Comparison of ENCODE assay signal across 24 mouse cellular contexts in genomic region chr13:4385541-4385940, GRCm38 (mm10). TPM values are rescaled to one million over a fixed set of nuclear protein-coding genes. Genes with fewer than 3 reads are reported as not detected.
A peak's percentile ranks its signal among the peaks of the same experiment; 100 is the strongest.
DNase-seq lines count a peak whose midpoint lies in the region; ATAC-seq and TF ChIP-seq lines count a peak whose summit lies in the region.
"Had no signal": no experiment of that assay in that cellular context is flagged by ENCODE, and none has a peak within 500 bp of the region (broad histone marks: within the 10 kb centered on the region; RNA-seq: fewer than 3 reads in every experiment).

No protein-coding gene starts in this region.

- no peaks in the 10 kb centered on the region for H3K9me3 ChIP-seq in kidney, embryonic 14.5 days (ENCODE audit: control insufficient read depth, low read length)
- H3K9me3 ChIP-seq: embryonic facial prominence, embryonic 10.5 days; forebrain, embryonic 13.5 days; heart, embryonic 10.5 days; heart, embryonic 15.5 days; hindbrain, embryonic 13.5 days had no signal

- H3K9ac ChIP-seq in kidney, embryonic 14.5 days (ENCODE audit: low read depth, low read length), result no peak overlapping the region
- H3K9ac ChIP-seq: forebrain, embryonic 13.5 days; forebrain, postnatal 0 days; heart, embryonic 15.5 days; hindbrain, embryonic 13.5 days had no signal

- no peak overlapping the region for H3K4me3 ChIP-seq in kidney, adult 2 months (ENCODE audit: insufficient read depth, low read depth, low read length)
- no peak overlapping the region for H3K4me3 ChIP-seq in kidney, embryonic 14.5 days (ENCODE audit: low read length)
- H3K4me3 ChIP-seq: embryonic facial prominence, embryonic 10.5 days; forebrain, embryonic 13.5 days; heart, embryonic 10.5 days; heart, embryonic 15.5 days; hindbrain, embryonic 13.5 days had no signal

- H3K27ac ChIP-seq in kidney, adult 2 months (ENCODE audit: insufficient read depth, low read depth, low read length), result peak overlapping the region; percentile 91
- no peak overlapping the region for H3K27ac ChIP-seq in kidney, embryonic 14.5 days (ENCODE audit: low read depth, low read length)
- H3K27ac ChIP-seq: embryonic facial prominence, embryonic 10.5 days; forebrain, embryonic 13.5 days; heart, embryonic 10.5 days; heart, embryonic 15.5 days; hindbrain, embryonic 13.5 days; hindbrain, postnatal 0 days had no signal

- H3K4me1 ChIP-seq in kidney, adult 2 months (ENCODE audit: control insufficient read depth, insufficient read depth, low read length), result peaks cover 19% of the 10 kb centered on the region
- no peaks in the 10 kb centered on the region for H3K4me1 ChIP-seq in kidney, embryonic 14.5 days (ENCODE audit: control insufficient read depth, insufficient read depth, low read length)
- H3K4me1 ChIP-seq: embryonic facial prominence, embryonic 10.5 days; forebrain, embryonic 13.5 days; heart, embryonic 10.5 days; heart, embryonic 15.5 days; hindbrain, embryonic 13.5 days had no signal

- no peaks in the 10 kb centered on the region for H3K36me3 ChIP-seq in kidney, adult 2 months (ENCODE audit: control insufficient read depth, insufficient read depth, low read length)
- no peaks in the 10 kb centered on the region for H3K36me3 ChIP-seq in kidney, embryonic 14.5 days (ENCODE audit: control insufficient read depth, insufficient read depth, low read length)
- H3K36me3 ChIP-seq: embryonic facial prominence, embryonic 10.5 days; heart, embryonic 10.5 days; heart, embryonic 15.5 days; hindbrain, embryonic 13.5 days had no signal

- TF ChIP-seq CTCF in kidney, adult 2 months (conservative IDR thresholded peaks at IDR 0.05; ENCODE audit: insufficient read depth, insufficient read length, low read depth, low read length), result no peak

- no peak for DNase-seq in kidney, adult 2 months
- DNase-seq in left cerebral cortex, adult 11 months (ENCODE audit: low spot score), result peak; percentile 6
- no peak for DNase-seq in left cerebral cortex, postnatal 4 days
- DNase-seq in right cerebral cortex, adult 18-20 months, result peak; percentile 29
- DNase-seq in right cerebral cortex, postnatal 10 days (ENCODE audit: low spot score in 2 of 2), result no peak
- DNase-seq in gastrocnemius, postnatal 4 days (ENCODE audit: low spot score in 2 of 2), result no peak
- DNase-seq: adrenal gland, adult 2 months; adrenal gland, postnatal 25 days; cerebellum, adult 2 months; cerebellum, postnatal 10 days; forebrain, postnatal 0 days; gastrocnemius, postnatal 36 days; heart, adult 18-20 months; heart, postnatal 14 days had no signal

- no peak for TF ChIP-seq POLR2A in kidney, adult 2 months (IDR thresholded peaks at IDR 0.05; ENCODE audit: low read depth, low read length)

- no peak overlapping the region for H3K4me2 ChIP-seq in kidney, embryonic 14.5 days (replicated peaks; ENCODE audit: low read depth, low read length)
- H3K4me2 ChIP-seq: forebrain, embryonic 13.5 days; heart, embryonic 15.5 days; hindbrain, embryonic 13.5 days had no signal

- no peak for ATAC-seq in kidney, embryonic 14.5 days (ENCODE audit: low FRiP score, low TSS enrichment)
- ATAC-seq: forebrain, embryonic 13.5 days; forebrain, postnatal 0 days; hindbrain, postnatal 0 days had no signal

- intact Hi-C loops in left cerebral cortex, postnatal 4 days (cut with DNase I), result no loop called here

- no peaks in the 10 kb centered on the region for H3K27me3 ChIP-seq in kidney, adult 2 months (replicated peaks; ENCODE audit: control insufficient read depth, insufficient read depth, low read length)
- H3K27me3 ChIP-seq in kidney, embryonic 14.5 days (ENCODE audit: control insufficient read depth, insufficient read depth, low read length), result no peaks in the 10 kb centered on the region
- H3K27me3 ChIP-seq: forebrain, embryonic 13.5 days; heart, embryonic 15.5 days; hindbrain, embryonic 13.5 days had no signal

RNA-seq across cellular contexts. Expression of gene Akr1c6, which starts 48.6 kb away (rescaled TPM):
- polyA plus RNA-seq in kidney, adult 2 months (2012; rRNA removed), result 0.08 TPM in 1 of 2 replicates, not detected in the other
- polyA plus RNA-seq in kidney, embryonic 14.5 days (2014; fragmentation: Nextera tagmentation; extraction: Ambion mirVana), result not detected in 2 replicates
- total RNA-seq in left cerebral cortex, postnatal 4 days (2021), result not detected
- under 1 TPM in 1 of 2 experiments, not detected in 1; 0.91 TPM for total RNA-seq in gastrocnemius, postnatal 4 days (2021)
- total RNA-seq: adrenal gland, postnatal 25 days; ES-E14; forebrain, postnatal 0 days; gastrocnemius, postnatal 36 days; heart, adult 18-20 months; heart, postnatal 14 days; hematopoietic stem cell, adult 5-6 weeks; hindbrain, postnatal 0 days had no signal
- polyA plus RNA-seq: adrenal gland, adult 2 months; cerebellum, adult 2 months; embryonic facial prominence, embryonic 10.5 days; embryonic facial prominence, embryonic 14.5 days; forebrain, embryonic 13.5 days; forebrain, postnatal 0 days; heart, embryonic 10.5 days; heart, embryonic 15.5 days; hindbrain, embryonic 13.5 days; hindbrain, postnatal 0 days had no signal

Comparison
In these comparisons a context has a peak if more than half of its experiments do, and no peak if none do; other contexts are left out.
1. DNase-seq: peak in left cerebral cortex, adult 11 months (single experiment) and right cerebral cortex, adult 18-20 months (single experiment); none in kidney, adult 2 months (single experiment), left cerebral cortex, postnatal 4 days (single experiment), right cerebral cortex, postnatal 10 days (0 of 2) and gastrocnemius, postnatal 4 days (0 of 2).